Mouse (Mus musculus) gastrocnemius, postnatal 36 days (tissue): ENCODE measurements around the gene Lyst. TPM values are rescaled to one million over a fixed set of nuclear protein-coding genes. Genes with fewer than 3 reads are reported as not detected.
"Not testable (repeated sequence)": the region's sequence is repeated elsewhere in the genome, so short reads cannot be mapped to it uniquely, and the experiment has no call there.

ENCODE experiments used
- DNase-seq, 2 experiments: peaks; one replicate each; pipeline ENCODE4 v3.0.0; 2022
- intact Hi-C: fragments of 180-260 bp; cut with DNase I; formaldehyde crosslinking; loops from one replicate; pipeline ENCODE4 v1.15.1; 2025
- long read RNA-seq, 2 experiments: library from polyadenylated mRNA; stranded (forward); transcript quantifications; one replicate each; pipeline ENCODE4 v2.0.0; 2021
- total RNA-seq, 2 experiments: library from RNA; stranded (reverse); gene quantifications; 2 replicates each; pipeline ENCODE4 v1.2.3; 2021

Lyst gene
- total RNA-seq = 1 to 10 TPM; 4.9 to 5.7 TPM
- long read RNA-seq, experiment 1 = 0 reads
- long read RNA-seq, experiment 2, partial matches to known transcripts = 1 of 2 reads
- long read RNA-seq, experiment 2, other reads (novel, unspliced or antisense) = 1 of 2 reads

DNA sequence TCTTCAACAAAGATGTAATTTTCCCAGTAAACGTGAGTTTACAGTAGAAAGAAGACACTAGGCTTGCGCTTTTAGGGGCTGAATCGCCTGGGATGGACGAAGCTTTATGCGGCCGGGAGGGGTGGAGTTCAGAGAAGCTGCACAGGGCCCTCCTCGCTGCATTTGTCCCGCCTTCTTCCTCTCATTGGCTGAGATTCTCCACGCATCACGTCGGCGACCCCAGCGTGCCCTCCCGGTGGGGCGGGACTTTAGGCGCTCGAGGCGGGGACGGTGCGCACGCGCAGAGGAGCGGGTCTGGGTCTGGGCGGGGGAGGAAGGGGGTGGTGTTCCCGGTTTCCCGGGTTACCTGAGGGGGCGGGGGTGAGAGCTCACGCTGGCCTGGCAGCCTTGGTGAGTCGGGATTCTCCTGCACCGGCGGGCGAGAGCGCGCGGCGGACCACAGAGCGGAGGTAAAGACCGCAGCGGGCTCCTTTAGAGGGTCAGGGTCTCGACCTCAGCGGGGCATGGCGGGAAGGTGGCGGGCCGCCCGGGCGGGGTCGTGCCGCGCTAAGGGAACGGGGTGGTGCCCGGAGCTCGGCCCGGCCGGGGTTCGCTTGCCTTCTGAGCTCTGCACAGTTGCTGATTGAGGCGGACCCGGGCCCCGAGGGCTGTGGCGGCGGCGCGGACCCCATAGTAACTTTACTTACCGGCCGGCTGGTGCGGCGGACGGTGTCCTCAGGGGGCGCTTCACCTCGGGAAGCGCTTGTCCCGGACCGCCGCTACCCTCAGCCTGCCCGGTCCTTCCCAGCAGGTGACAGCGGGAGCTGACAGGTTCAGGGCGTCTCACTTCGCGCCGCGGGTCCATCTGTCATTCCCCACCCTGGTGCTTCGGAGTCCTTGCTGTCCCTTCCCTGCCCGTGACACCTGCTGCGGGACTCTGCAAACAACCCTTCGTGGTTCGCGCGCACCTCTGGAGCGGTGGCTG lies at the start of gene Lyst:
Gene Lyst (plus strand): TSS at position 350 of the 964 bp plus-strand sequence.
- DNase-seq = peak; percentile 96 to 100
- intact Hi-C loops = no loop called here

DNA sequence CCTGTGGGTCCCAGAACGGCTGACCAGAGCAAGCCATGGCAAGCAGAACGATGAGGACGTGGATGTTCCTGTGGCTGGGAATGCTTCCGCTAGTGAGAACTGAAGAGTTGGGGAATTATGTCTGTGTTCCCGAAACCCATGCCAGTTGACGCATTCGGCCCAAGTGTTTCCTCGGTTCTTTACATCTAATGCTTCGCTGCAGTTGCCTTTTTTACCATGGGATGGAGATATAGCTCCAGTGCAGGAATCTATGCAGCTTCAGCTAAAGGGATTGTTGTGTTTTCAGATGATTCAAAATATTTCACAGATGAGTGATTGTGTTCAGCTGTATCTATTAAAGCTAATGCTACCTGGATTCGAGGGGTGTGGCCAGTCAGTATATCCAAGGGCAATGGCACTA lies 47.1 kb upstream of the Lyst start:
- intact Hi-C loops, DNase-seq: not testable (repeated sequence)

DNA sequence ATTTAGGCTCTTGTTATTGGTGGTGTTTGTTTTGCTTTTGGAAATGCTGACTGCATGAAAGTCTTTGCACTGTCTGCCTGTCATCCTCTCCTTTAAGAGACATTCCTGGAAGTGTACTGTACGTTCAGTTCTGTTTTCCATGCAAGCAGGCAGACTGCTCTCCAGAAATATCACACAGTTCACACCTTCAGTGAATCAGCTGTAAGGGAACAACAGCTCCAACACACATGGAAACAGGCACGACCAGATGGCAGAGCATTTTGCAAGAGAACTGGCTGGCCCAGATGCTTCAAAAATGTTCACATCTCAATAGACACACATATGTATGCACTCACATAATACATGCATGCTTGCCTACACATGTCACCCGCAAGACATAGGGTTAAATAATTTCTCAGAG lies 43.4 kb upstream of the Lyst start:
- intact Hi-C loops = no loop called here
- no peak for DNase-seq

DNA sequence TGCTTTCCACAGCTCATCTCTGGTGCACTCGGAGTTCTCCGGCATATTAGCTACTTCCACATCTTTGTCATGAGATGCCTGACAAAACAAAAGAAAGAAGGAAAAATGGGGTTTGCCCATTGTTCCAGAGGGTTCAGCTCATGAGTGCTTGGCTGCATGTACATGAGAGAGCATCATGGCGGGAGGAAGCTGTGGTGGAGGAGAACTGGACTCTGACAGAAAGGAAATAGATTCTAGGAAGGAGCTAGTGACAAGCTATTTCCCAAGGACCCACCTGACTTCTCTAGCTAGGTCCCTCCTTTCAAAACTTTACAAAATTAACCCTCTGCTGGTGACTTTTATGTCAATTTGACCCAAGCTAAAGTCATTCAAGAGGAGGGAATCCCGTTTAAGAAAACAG lies 42.3 kb upstream of the Lyst start:
- no peak for DNase-seq
- intact Hi-C loops = no loop called here

DNA sequence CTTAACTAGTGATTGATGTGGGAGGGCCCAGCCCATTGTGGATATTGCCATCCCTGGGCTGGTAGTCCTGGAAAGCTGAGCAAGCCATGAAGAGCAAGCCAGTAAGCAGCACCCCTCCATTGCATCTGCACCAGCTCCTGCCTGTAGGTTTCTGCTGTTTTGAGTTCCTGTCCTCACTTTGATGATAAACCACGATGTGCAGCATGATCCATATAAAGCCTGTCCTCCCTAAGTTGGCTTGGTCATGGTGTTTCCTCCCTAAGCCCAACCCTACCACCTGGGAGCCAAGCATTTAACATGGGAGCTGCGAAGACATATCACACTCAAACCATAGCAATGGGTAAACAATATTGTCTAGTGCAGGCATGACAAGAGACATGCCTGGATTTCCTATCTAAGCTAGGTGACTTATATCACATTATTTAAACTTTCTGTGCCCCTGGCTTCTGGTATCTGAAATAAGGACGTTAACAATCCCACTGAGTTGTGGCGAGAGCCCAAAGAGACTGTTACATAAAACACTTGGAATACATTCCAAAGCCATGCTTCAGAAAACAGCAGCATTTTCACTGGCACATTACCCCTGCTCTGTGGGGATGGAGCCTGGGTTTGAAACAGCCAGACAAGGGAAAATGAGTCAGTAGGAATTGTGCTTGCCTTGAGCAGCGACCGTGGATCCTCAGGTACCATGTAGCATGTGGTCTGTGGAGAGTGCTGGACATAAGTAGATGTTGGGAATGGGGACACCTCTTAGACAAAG lies 41.6 kb upstream of the Lyst start:
- DNase-seq = no peak
- intact Hi-C loops = no loop called here

DNA sequence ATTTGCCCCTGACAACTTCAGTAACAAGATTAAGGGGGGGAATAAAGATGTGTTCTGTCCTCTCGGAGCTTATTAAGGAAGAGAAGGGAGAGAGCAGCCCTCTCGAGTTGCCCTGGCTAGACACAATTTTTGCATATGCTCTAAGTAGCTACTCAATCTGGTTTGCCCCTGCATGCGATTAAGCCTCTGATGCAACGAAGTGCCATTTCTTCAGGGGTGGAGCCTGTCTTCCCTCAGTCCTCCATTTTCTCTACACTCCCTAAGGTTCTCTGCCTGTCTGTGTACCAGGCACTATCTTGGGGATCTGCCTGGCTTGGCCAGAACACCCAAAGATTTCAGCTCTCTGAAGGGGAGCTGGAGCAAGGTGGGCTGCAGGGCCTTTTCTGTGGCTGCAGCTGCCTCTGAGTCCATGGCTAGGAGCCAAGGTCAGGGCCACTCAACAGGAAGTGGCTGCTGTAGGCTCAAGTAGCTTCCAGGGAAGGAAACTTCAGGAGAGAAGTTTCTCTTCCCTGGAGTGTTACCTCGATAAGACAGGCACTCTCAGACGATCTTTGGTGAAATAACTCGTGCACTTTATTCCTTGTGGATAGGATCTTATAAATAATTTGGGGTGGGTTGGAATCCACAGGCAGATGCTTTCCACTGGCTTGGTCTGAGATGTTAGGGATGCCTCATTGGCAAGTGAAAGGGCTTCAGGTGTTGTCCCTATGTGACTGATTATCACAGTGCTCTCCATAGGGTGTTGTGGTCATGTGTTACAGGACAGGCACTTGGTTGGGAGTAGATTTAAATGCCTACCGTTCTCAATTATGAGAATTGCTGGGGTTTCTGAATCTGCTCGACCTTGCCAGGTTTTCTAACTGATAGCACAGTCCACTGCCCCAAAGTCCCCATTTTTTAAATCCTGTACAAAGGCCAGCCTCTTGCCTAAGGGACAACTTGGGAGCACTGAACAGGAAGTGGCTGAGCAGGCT lies 40.2 kb upstream of the Lyst start:
- intact Hi-C loops = no loop called here
- DNase-seq = no peak

DNA sequence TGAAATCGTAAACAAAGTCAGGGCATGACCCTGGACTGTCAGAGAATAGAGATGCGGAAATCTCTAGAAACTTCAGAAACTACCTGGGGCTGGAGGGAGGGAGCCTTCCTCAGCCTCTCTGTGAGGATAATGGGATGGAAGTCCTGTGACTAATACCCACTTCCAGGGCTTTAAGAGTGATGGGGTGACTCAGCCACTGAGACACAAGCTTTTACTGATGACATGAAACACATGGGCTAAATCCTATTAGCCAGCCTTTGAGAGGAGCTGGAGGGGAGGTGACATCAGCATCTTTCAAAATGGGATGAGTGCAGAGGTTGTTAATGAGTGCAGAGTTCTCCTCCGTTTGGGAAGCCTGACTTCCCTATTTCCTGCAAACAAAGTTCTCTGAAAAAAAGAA lies 38.2 kb upstream of the Lyst start:
- intact Hi-C loops = no loop called here
- no peak for DNase-seq

DNA sequence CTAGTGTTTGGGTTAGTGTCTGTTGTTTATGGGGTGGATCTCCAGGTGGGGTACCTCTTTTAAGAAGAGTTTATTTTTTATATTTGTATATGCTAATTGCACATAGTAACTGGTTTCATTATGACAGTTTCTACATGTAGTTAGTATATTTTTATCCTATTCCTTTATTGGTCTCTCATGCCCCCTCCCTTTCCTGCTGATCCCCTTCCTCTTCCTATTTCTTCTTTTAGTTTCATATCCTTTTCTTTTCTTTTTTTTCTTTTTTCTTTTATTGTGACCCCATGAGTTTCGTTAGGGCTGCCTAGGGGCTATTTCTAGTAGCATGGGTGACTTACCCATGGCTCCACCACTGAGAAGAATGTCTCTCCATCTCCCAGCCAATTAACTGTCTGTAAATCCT lies 36.5 kb upstream of the Lyst start:
- no peak for DNase-seq
- intact Hi-C loops = no loop called here

DNA sequence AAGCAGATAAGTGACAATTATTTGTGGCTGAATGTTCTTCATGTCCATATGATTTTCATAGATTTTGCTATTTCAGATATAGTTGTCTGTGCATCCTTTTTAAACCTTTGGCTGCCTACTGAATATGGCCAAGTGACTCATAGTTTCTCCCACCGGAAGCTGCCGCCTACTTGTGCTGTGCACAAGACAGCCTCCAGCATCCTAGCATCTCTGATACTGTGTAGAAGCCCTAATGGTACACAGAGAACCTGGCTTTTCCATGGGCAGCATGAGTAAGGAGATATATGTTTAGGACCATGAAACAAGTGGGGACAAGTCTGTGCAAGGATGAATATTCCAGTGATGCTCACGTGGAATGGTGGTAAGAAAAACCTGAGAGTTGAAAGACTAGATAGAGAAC lies 35.0 kb upstream of the Lyst start:
- no peak for DNase-seq
- intact Hi-C loops = no loop called here

DNA sequence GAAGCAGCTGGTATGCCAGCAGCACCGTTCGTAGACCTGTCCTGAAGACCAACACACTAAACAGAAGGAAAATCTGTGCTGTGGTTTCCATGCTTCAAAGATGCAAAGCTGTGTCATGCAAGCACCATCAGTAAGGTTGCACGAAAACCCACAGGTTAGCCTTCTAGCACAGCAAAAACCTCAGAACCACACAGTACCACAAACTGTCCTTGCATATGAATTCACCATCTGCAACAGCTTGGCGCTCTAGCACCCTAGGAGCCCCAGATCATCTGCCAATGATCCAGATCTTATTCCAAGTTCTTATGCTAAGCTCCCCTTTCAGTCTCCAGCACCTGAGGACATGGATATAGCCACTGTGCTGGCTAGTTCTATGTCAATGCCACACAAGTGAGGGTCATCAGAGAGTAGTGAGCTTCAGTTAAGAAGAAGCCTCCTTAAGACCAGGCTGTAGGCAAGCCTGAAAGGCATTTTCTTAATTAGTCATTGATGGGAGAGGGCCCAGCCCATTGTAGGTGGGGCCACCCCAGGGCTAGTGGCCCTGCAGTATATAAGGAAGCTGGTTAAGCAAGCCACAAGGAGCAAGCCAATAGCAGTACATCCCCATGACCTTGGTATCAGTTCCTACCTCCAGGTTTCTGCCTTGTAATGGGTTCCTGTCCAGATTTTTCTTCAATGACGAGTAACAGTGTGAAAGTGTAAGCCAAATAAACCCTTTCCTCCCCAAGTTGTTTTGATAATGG lies 33.0 kb upstream of the Lyst start:
- no peak for DNase-seq
- intact Hi-C loops = no loop called here

DNA sequence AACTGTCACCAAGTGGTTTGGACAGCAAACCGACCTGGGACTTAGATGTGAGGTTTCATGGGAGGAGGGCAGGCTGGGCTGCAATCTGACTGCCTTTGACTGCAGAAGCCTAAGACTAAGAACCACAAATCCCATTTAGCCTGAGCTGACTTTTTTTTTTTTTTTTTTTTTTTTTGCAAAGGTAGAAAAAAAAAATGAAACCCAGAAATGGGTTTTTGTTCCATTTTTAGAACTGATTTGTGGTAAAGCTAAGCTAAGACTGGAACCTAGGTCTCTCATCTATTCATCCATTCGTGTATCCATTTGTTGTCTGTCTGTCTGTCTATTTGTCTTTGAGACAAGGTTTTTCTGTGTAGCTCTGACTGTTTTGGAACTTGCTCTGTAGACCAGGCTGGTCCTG lies 31.9 kb upstream of the Lyst start:
- intact Hi-C loops = no loop called here
- no peak for DNase-seq

DNA sequence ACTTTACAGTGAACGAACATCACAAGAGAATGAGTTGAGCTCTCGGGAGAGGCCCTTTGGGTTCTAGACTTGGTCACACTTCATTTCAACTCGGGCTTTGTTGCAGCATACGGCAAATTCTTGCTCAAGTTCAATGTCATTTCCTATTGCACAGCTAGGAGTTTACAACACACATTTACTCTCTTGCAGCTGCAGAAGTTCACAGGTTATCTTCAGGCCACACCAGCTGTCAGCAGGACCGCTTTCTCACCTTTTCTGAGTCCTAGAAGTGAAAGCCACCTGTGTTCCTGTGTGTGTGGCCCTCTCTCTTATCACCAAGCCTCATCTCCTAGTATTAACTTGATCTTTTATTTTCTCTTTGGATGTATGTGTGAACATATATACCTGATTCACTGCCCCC lies 31.3 kb upstream of the Lyst start:
- no peak for DNase-seq
- intact Hi-C loops = no loop called here

DNA sequence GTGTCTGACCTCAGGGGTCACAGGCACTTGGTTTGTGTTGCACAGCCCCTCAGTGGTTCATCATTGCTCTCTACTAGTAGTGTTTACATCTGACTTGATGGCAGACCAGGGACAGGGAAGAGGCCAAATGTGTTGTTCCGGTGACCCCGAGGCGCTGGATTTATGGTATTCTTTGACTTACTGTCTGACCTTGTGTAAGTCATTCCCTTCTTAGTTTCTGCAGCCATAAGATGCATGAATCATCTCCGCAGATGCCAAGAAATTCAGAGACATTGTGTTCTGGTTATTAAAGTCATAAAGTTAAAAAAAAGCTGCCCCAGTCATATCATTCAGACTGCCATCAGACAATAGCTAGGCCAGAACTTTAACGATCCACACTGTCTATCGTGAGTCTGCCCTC lies 27.6 kb upstream of the Lyst start:
- intact Hi-C loops = no loop called here
- DNase-seq = no peak

DNA sequence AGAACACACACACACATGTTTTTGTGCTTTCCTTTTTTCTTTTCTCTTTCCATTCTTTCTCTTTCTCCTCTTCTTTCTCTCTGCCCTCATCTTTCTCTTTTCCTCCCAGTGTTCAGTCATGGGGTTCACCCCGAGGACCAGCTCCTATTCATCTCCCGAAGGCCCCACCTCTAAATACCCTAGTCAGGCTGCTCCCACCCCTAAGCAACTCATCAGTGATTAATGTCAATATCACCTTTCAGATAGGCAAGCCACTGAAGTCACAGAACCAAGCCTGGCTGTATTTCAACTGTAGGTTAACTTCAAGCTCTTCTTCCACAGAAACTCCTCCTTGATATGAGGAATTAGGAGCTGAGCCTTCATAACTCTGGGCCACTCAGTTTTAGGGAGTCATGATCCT lies 26.1 kb upstream of the Lyst start:
- DNase-seq = no peak
- intact Hi-C loops = no loop called here

DNA sequence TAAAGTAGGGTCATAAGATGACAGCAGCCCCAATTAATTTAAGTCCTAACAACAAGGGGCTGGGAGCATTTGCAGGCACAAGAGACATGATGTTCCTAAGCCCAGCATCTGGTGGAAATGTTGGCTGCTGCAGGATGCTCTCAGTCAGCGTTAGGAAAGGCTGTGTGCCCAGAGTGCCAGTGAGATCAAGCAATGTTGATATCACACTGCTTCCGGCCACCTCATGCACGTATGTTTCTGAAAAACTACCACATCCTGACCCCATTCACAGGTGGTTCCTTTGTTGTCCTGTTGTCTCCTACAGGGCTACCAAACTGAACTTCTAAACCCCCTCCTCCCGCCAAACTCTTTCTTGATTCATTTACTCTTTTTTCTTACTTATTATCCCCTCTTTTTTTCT lies 25.7 kb upstream of the Lyst start:
- intact Hi-C loops = no loop called here
- no peak for DNase-seq

DNA sequence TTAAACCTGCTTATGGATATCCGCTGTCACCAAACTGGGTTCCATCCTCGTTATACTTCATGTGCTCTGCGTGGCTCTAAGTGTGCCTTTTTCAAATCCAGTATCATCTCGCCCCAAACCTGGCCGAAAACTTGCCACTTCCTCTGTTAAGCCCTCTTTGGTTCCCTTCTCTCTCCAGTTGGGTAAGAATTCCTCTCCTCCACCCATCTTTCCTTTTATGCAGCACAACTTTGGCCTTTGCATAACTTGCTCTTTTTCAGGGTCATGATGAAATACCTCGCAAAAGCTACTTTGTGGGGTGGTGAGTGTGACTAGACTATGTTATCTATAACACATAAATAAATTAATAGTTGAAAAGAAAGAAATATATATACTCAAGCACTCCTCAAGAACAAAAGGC lies 22.6 kb upstream of the Lyst start:
- no peak for DNase-seq
- intact Hi-C loops = no loop called here

DNA sequence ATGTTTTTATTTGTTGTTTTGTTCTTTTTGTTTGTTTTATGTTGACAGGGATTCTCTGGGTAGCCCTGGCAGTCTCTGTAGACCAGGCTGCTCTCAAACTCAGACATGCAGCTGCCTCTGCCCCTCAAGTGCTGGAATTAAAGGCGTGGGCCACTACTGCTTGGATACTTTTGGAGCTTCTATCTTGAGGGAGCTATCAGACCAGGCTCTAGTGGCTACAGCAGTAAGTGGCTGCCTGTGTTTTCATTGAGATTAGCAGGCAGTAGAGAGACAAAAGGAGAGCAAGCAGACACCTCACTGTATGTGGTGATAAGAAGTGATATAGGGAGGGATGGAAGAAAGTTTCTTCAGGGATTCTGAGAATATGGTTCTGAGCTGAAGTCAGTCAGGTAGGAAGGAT lies 21.4 kb upstream of the Lyst start:
- intact Hi-C loops = no loop called here
- no peak for DNase-seq

DNA sequence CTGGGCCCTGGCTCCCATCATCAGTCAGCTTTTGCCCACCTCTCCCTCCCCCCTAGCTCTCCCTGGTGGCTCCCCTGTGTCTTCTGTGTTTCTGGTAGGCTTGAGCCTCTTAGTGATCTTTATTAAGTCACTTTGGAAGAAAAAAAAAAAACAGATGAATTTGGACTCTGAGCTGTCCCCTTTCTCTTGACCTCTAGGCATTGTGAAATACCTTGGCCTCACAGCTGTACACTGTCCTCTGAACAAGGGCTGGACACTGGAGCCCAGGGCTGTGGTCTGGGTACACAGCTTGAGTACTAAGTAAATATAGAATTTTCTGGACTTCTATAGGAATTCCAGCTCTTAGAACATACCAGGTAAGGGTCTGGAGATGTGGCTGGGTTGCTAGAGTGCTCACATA lies 20.6 kb upstream of the Lyst start:
- DNase-seq = no peak
- intact Hi-C loops = no loop called here

DNA sequence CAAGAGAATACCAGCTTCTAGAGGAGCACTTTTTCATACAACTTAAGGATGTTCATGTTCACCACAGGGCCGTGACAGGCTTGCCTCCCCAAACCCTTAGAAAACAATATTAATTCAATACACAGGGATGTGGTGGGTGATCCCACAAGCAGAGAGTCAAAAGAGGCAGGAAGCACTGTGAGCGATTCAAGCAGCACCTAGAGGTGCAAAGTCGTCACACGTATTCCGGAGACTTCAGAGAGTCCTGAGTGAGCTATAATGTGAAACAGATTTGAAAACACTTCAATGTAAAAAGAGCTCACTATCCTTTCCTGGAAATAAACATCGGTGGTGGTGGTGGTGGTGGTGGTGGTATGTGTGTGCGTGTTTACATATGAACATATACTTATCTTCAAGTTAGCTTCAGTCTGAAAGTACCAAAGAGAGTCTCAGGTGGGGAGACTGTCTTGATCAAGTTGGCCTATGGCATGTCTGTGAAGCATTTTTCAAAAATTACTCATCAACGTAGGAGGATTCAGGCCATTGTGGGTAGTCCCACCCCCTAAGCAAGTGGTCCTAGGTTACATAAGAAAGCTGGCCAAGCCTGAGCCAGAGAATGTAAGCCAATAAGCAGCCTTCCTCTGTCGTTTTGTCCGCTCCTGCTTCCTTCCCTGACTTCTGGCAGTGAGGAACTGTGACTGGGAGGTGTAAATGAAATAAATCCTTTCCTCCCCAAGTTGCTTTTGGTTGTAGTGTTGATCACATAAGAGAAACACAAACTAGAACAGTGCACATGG lies 17.9 kb upstream of the Lyst start:
- intact Hi-C loops = no loop called here
- no peak for DNase-seq
